ENCODE assay signal across 8 mouse cellular contexts in the genomic region with DNA sequence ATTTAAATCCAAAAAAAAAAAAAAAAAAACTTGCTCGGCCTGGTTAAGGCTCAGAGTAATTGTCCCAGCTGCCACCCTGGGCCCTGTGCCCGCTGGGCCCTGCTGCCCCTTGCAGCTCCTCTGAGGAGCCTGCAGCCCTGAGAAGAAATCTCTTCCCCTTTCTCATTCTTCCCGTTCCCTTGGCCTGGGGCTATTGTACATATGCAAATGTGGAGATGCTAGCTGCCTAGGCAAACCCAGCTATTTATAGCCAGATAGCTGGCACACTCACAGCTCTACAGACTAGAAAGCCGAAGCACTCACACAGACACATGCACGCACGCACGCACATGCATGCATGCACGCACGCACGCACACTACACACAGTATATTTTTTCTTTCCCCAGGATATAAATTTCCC. TPM values are rescaled to one million over a fixed set of nuclear protein-coding genes. Genes with fewer than 3 reads are reported as not detected.
DNase-seq lines count a peak whose midpoint lies in the region; ATAC-seq and TF ChIP-seq lines count a peak whose summit lies in the region.
"Had no signal": no experiment of that assay in that cellular context is flagged by ENCODE, and none has a peak within 500 bp of the region (broad histone marks: within the 10 kb centered on the region; RNA-seq: fewer than 3 reads in every experiment).

No protein-coding gene starts in this region.

- no peaks in the 10 kb centered on the region for H3K27me3 ChIP-seq in neural tube, embryonic 11.5 days (ENCODE audit: control insufficient read depth, insufficient read depth, low read length)
- no peaks in the 10 kb centered on the region for H3K27me3 ChIP-seq in embryonic facial prominence, embryonic 15.5 days
- no peaks in the 10 kb centered on the region for H3K27me3 ChIP-seq in intestine, embryonic 16.5 days (replicated peaks; ENCODE audit: control insufficient read depth, insufficient read depth, low read length)
- no peaks in the 10 kb centered on the region for H3K27me3 ChIP-seq in thymus, adult 2 months (ENCODE audit: control insufficient read depth, insufficient read depth, low read length)

- no peak for TF ChIP-seq CTCF in thymus, adult 2 months (IDR thresholded peaks at IDR 0.05; ENCODE audit: borderline replicate concordance, control insufficient read depth, extremely low read depth, insufficient read depth, low read length, poor library complexity)

- no peak overlapping the region for H3K4me3 ChIP-seq in neural tube, embryonic 11.5 days (ENCODE audit: low read depth, low read length)
- no peak overlapping the region for H3K4me3 ChIP-seq in embryonic facial prominence, embryonic 15.5 days (replicated peaks)
- H3K4me3 ChIP-seq in intestine, embryonic 16.5 days (ENCODE audit: low read length), result no peak overlapping the region
- H3K4me3 ChIP-seq in thymus, adult 2 months (ENCODE audit: control insufficient read depth, insufficient read depth, low read length), result no peak overlapping the region

- no peaks in the 10 kb centered on the region for H3K36me3 ChIP-seq in neural tube, embryonic 11.5 days (ENCODE audit: control insufficient read depth, insufficient read depth, low read length)
- no peaks in the 10 kb centered on the region for H3K36me3 ChIP-seq in embryonic facial prominence, embryonic 15.5 days
- no peaks in the 10 kb centered on the region for H3K36me3 ChIP-seq in intestine, embryonic 16.5 days (ENCODE audit: control insufficient read depth, insufficient read depth, low read length)
- no peaks in the 10 kb centered on the region for H3K36me3 ChIP-seq in thymus, adult 2 months (ENCODE audit: control insufficient read depth, insufficient read depth, low read length)

- no peaks in the 10 kb centered on the region; the same call in 1 of the 2 replicates for H3K9me3 ChIP-seq in neural tube, embryonic 11.5 days (ENCODE audit: control insufficient read depth, low read length)
- H3K9me3 ChIP-seq in embryonic facial prominence, embryonic 15.5 days (replicated peaks), result no peaks in the 10 kb centered on the region
- H3K9me3 ChIP-seq in intestine, embryonic 16.5 days (ENCODE audit: control insufficient read depth, low read length), result no peaks in the 10 kb centered on the region

- peak overlapping the region; percentile 37; the same call in 1 of the 2 replicates for H3K27ac ChIP-seq in neural tube, embryonic 11.5 days (ENCODE audit: low read depth, low read length)
- peak overlapping the region; percentile 44; the same call in 1 of the 2 replicates for H3K27ac ChIP-seq in embryonic facial prominence, embryonic 15.5 days (replicated peaks)
- H3K27ac ChIP-seq in intestine, embryonic 16.5 days (ENCODE audit: low read length), result no peak overlapping the region
- no peak overlapping the region for H3K27ac ChIP-seq in thymus, adult 2 months (ENCODE audit: control insufficient read depth, insufficient read depth, low read length)

- ATAC-seq in neural tube, embryonic 11.5 days (ENCODE audit: insufficient read depth, low FRiP score, low TSS enrichment), result peak; percentile 87
- peak; percentile 64; the same call in 1 of the 2 replicates for ATAC-seq in embryonic facial prominence, embryonic 15.5 days (ENCODE audit: insufficient number of reproducible peaks, low FRiP score, low TSS enrichment, low read depth)
- no peak for ATAC-seq in intestine, embryonic 16.5 days

- 49% methylated on average over 10 of the region's 10 CpGs for WGBS in neural tube, embryonic 11.5 days
- WGBS in embryonic facial prominence, embryonic 15.5 days, result 33% methylated on average over 10 of the region's 10 CpGs
- 75% methylated on average over 10 of the region's 10 CpGs for WGBS in intestine, embryonic 16.5 days
- WGBS in thymus, adult 2 months, result 60% methylated on average over 10 of the region's 10 CpGs

- peak; percentile 60 for DNase-seq in neural tube, embryonic 11.5 days (ENCODE audit: low spot score)
- no peak for DNase-seq in neural tube, embryonic 10.5 days (ENCODE audit: extremely low spot score, low spot score)
- DNase-seq in layer of hippocampus, adult 8-10 months (ENCODE audit: low spot score in 2 of 2), result peak; percentile 33 to 49
- peak; percentile 61 for DNase-seq in right cerebral cortex, postnatal 4 days
- DNase-seq in thymus, adult 2 months, result no peak

- TF ChIP-seq POLR2A in thymus, adult 2 months (IDR thresholded peaks at IDR 0.05; ENCODE audit: control insufficient read depth, extremely low read depth, insufficient read depth, low read length, poor library complexity), result no peak

- peak overlapping the region; percentile 16; the same call in 1 of the 2 replicates for H3K9ac ChIP-seq in neural tube, embryonic 11.5 days (ENCODE audit: low read length)
- no peak overlapping the region for H3K9ac ChIP-seq in embryonic facial prominence, embryonic 15.5 days
- no peak overlapping the region for H3K9ac ChIP-seq in intestine, embryonic 16.5 days (ENCODE audit: low read depth, low read length)

- H3K4me2 ChIP-seq in neural tube, embryonic 11.5 days (ENCODE audit: low read depth), result no peak overlapping the region
- H3K4me2 ChIP-seq in embryonic facial prominence, embryonic 15.5 days (replicated peaks), result no peak overlapping the region
- no peak overlapping the region for H3K4me2 ChIP-seq in intestine, embryonic 16.5 days (ENCODE audit: low read depth, low read length)

- peaks cover 14% of the 10 kb centered on the region for H3K4me1 ChIP-seq in neural tube, embryonic 11.5 days (ENCODE audit: control insufficient read depth, insufficient read depth, low read length)
- H3K4me1 ChIP-seq in embryonic facial prominence, embryonic 15.5 days, result peaks cover 25% of the 10 kb centered on the region
- 0 out of 2 replicates have a peak, but pooled peaks cover 6% of the 10 kb centered on the region for H3K4me1 ChIP-seq in intestine, embryonic 16.5 days (ENCODE audit: control insufficient read depth, insufficient read depth, low read length)
- no peaks in the 10 kb centered on the region; the same call in 1 of the 2 replicates for H3K4me1 ChIP-seq in thymus, adult 2 months (replicated peaks; ENCODE audit: control insufficient read depth, insufficient read depth, low read length)

RNA-seq across cellular contexts. Expression of a gene that starts 9.0 kb away (rescaled TPM):
- polyA plus RNA-seq in neural tube, embryonic 11.5 days (2014; fragmentation: Nextera tagmentation; extraction: Ambion mirVana), result not detected in 2 replicates
- polyA plus RNA-seq in embryonic facial prominence, embryonic 15.5 days (2015; fragmentation: Nextera tagmentation; extraction: Ambion mirVana), result not detected in 2 replicates
- not detected for total RNA-seq in layer of hippocampus, adult 8-10 months (2022)
- polyA plus RNA-seq in intestine, embryonic 16.5 days (2015; fragmentation: Nextera tagmentation; extraction: Ambion mirVana), result not detected in 2 replicates
- polyA plus RNA-seq in thymus, adult 2 months (2012; rRNA removed), result not detected in 2 replicates
- total RNA-seq: left cerebral cortex, adult 18-20 months had no signal

Comparison
In these comparisons a context has a peak if more than half of its experiments do, and no peak if none do; other contexts are left out.
1. DNase-seq: peak in neural tube, embryonic 11.5 days (single experiment), layer of hippocampus, adult 8-10 months (2 of 2) and right cerebral cortex, postnatal 4 days (single experiment); none in neural tube, embryonic 10.5 days (single experiment) and thymus, adult 2 months (single experiment).
2. H3K27ac ChIP-seq: peak in neural tube, embryonic 11.5 days (single experiment) and embryonic facial prominence, embryonic 15.5 days (single experiment); none in intestine, embryonic 16.5 days (single experiment) and thymus, adult 2 months (single experiment).